Mouse (Mus musculus): ENCODE measurements around the gene Rb1.

DNA sequence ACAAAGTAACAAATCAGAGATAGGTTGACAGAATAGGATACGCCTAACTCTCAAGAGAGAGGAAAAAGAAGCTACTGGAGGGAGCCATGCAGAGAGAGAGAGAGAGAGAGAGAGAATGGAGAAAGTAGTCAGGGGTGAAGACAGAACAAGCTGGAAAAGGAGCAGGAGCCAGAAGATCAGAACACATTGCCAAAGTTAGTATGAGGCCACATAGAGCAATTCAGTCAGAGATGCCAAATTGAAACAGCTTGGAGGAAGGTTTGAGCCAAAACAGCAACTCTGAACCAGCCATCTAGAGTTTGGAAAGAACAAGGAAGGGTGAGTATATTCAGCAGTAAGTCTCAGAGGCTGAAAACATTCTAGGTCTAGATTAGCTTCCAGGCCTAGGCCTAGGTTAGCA lies 108.6 kb downstream of the Rb1 start:
- no peak for TF ChIP-seq CTCF (IDR thresholded peaks at IDR 0.05; ENCODE audit: low read depth)
- no peak for TF ChIP-seq EP300 (IDR thresholded peaks at IDR 0.05; ENCODE audit: low read depth)

All from heart, postnatal 0 days (tissue).